In genomic region chr6:83412854-83413401, GRCm38 (mm10) we compare ENCODE assay signal across 8 mouse cellular contexts. TPM values are rescaled to one million over a fixed set of nuclear protein-coding genes. Genes with fewer than 3 reads are reported as not detected.
DNase-seq lines count a peak whose midpoint lies in the region; ATAC-seq and TF ChIP-seq lines count a peak whose summit lies in the region.

No protein-coding gene starts in this region.

- no peak overlapping the region for H3K4me3 ChIP-seq in liver, embryonic 12.5 days
- H3K4me3 ChIP-seq in olfactory bulb, adult 2 months (ENCODE audit: insufficient read depth, low read depth, low read length) = no peak overlapping the region

- no peak overlapping the region for H3K27ac ChIP-seq in liver, embryonic 12.5 days
- peak overlapping the region; percentile 38; the same call in 1 of the 2 replicates for H3K27ac ChIP-seq in olfactory bulb, adult 2 months (ENCODE audit: insufficient read depth, low read depth, low read length)

- H3K27me3 ChIP-seq in liver, embryonic 12.5 days (replicated peaks) = no peaks in the 10 kb centered on the region

- DNase-seq in gastrocnemius, postnatal 14 days = peak; percentile 29
- no peak for DNase-seq in gastrocnemius, postnatal 25 days
- DNase-seq in adipocyte (ENCODE audit: low spot score) = peak; percentile 82
- no peak for DNase-seq in spleen, postnatal 10 days (ENCODE audit: low spot score in 2 of 2)
- DNase-seq in left cerebral cortex, postnatal 10 days (ENCODE audit: extremely low spot score in 1 of 2, low spot score in 2 of 2) = no peak

- H3K4me1 ChIP-seq in liver, embryonic 12.5 days = peaks cover 84% of the 10 kb centered on the region
- peaks cover 57% of the 10 kb centered on the region for H3K4me1 ChIP-seq in olfactory bulb, adult 2 months (ENCODE audit: control insufficient read depth, insufficient read depth, low read length)

- 45% methylated on average over 5 of the region's 5 CpGs for WGBS in liver, embryonic 12.5 days (ENCODE audit: insufficient replicate concordance)
- WGBS in olfactory bulb, adult 2 months = 7% methylated on average over 5 of the region's 5 CpGs

- intact Hi-C loops in gastrocnemius, postnatal 14 days (cut with DNase I; ENCODE audit: low total_unique reads) = no loop called here
- intact Hi-C loops in left cerebral cortex, postnatal 10 days (cut with DNase I) = no loop called here

- TF ChIP-seq CTCF in olfactory bulb, adult 2 months (IDR thresholded peaks at IDR 0.05; ENCODE audit: insufficient read depth, low read depth, low read length) = no peak

- TF ChIP-seq POLR2A in olfactory bulb, adult 2 months (IDR thresholded peaks at IDR 0.05; ENCODE audit: insufficient read depth, low read depth, low read length) = no peak

- H3K9ac ChIP-seq in liver, embryonic 12.5 days = peak overlapping the region; percentile 8; the same call in 1 of the 2 replicates

- peaks cover 16% of the 10 kb centered on the region for H3K36me3 ChIP-seq in liver, embryonic 12.5 days

- no peaks in the 10 kb centered on the region for H3K9me3 ChIP-seq in liver, embryonic 12.5 days (replicated peaks)

- no peak overlapping the region for H3K4me2 ChIP-seq in liver, embryonic 12.5 days

- ATAC-seq in hematopoietic stem cell, adult 5-6 weeks (replicated peaks in 1 of 2; ENCODE audit: insufficient read depth in 1 of 2, low FRiP score in 2 of 2, low TSS enrichment in 1 of 2, low read depth in 1 of 2, poor library complexity in 2 of 2, severe bottlenecking in 2 of 2) = peak; percentile 49 to 57
- ATAC-seq in liver, embryonic 12.5 days = no peak

RNA-seq across cellular contexts. Expression of gene Tet3, which starts 46.0 kb away (rescaled TPM):
- total RNA-seq in gastrocnemius, postnatal 14 days (2021) = 10 to 100 TPM; 30.4 to 36.7 TPM
- 10 to 100 TPM; 22.2 to 29.7 TPM for total RNA-seq in gastrocnemius, postnatal 25 days (2021)
- 13.4 and 20.4 TPM in 2 replicates for total RNA-seq in hematopoietic stem cell, adult 5-6 weeks (2017)
- polyA plus RNA-seq in liver, embryonic 12.5 days (2016; fragmentation: Nextera tagmentation; extraction: Ambion mirVana) = 12.1 and 14.8 TPM in 2 replicates
- 65.6 and 107 TPM in 2 replicates for polyA plus RNA-seq in olfactory bulb, adult 2 months (2012; ENCODE audit: insufficient read depth, insufficient read length, low replicate concordance, missing spikeins)
- 100 to 1,000 TPM; 105 to 114 TPM for total RNA-seq in left cerebral cortex, postnatal 10 days (2021)

Comparison
In these comparisons a context has a peak if more than half of its experiments do, and no peak if none do; other contexts are left out.
1. DNase-seq: peak in gastrocnemius, postnatal 14 days (single experiment) and adipocyte (single experiment); none in gastrocnemius, postnatal 25 days (single experiment), spleen, postnatal 10 days (0 of 2) and left cerebral cortex, postnatal 10 days (0 of 2).